Comparison of ENCODE assay signal across 8 mouse cellular contexts in genomic region chr9:60857833-60858232, GRCm38 (mm10).
DNase-seq lines count a peak whose midpoint lies in the region; ATAC-seq and TF ChIP-seq lines count a peak whose summit lies in the region.
"Had no signal": no experiment of that assay in that cellular context is flagged by ENCODE, and none has a peak within 500 bp of the region (broad histone marks: within the 10 kb centered on the region; RNA-seq: fewer than 3 reads in every experiment).

No protein-coding gene starts in this region.

- intact Hi-C loops in heart, postnatal 36 days (cut with DNase I), result loop anchor here (1.0 to 2.0 kb wide), 5 partner anchors 23 to 141 kb away; partner anchors contain the start of gene Uaca

- H3K4me3 ChIP-seq in CH12.LX (replicated peaks in 1 of 3; ENCODE audit: low read depth in 2 of 3, low read length in 2 of 3, poor library complexity in 1 of 3), result no peak overlapping the region
- H3K4me3 ChIP-seq in lung, postnatal 0 days (ENCODE audit: low read depth, low read length), result no peak overlapping the region
- H3K4me3 ChIP-seq: limb, embryonic 15.5 days had no signal

- H3K79me2 ChIP-seq in CH12.LX (replicated peaks; ENCODE audit: control insufficient read depth, extremely low read depth, insufficient read depth, poor library complexity, severe bottlenecking), result no peaks in the 10 kb centered on the region

- in situ Hi-C loops in CH12.LX (cut with MboI; ENCODE audit: low pct_ligation_motif_present, low pct_unique_long_range_greater_than_20kb, low sequenced_read_pairs), result no loop called here

- peak; percentile 66 for DNase-seq in CH12.LX (ENCODE audit: extremely low read depth)
- peak; percentile 5 for DNase-seq in T-cell, adult 2 months (ENCODE audit: low spot score)
- DNase-seq in embryo, embryonic 11 days, result peak; percentile 74
- DNase-seq in heart, postnatal 36 days, result peak; percentile 56 to 63
- DNase-seq in layer of hippocampus, adult 11-12 months (ENCODE audit: low spot score), result peak; percentile 83
- DNase-seq in lung, postnatal 0 days (ENCODE audit: low spot score), result peak; percentile 84
- peak; percentile 82 to 86 for DNase-seq in right cerebral cortex, postnatal 10 days (ENCODE audit: low spot score in 2 of 2)

- 0 out of 2 replicates have a peak overlapping the region, but pooled peaks have one; percentile 40 for H3K4me2 ChIP-seq in CH12.LX (ENCODE audit: insufficient read depth, low read depth, poor library complexity, severe bottlenecking)
- H3K4me2 ChIP-seq in lung, postnatal 0 days (replicated peaks; ENCODE audit: low read depth, low read length), result no peak overlapping the region
- H3K4me2 ChIP-seq: limb, embryonic 15.5 days had no signal

- peak; percentile 41 to 75 for TF ChIP-seq CTCF in CH12.LX (conservative IDR thresholded peaks at IDR 0.05 in 1 of 2, IDR thresholded peaks at IDR 0.05 in 1 of 2; ENCODE audit: low read depth in 2 of 2, low read length in 2 of 2)
- TF ChIP-seq CTCF in lung, postnatal 0 days (IDR thresholded peaks at IDR 0.05), result peak; percentile 78

- TF ChIP-seq RAD21 in CH12.LX (IDR thresholded peaks at IDR 0.05; ENCODE audit: low read depth, low read length), result peak; percentile 54

- TF ChIP-seq EP300 in CH12.LX (IDR thresholded peaks at IDR 0.05; ENCODE audit: low read length), result no peak
- no peak for TF ChIP-seq EP300 in lung, postnatal 0 days (IDR thresholded peaks at IDR 0.05)

- peak; percentile 73 for ATAC-seq in lung, postnatal 0 days

- peaks cover 0 to 10% of the 10 kb centered on the region in 2 experiments; a peak in 2 of 4 replicates for H3K4me1 ChIP-seq in CH12.LX (ENCODE audit: control insufficient read depth in 1 of 2, insufficient read depth in 2 of 2)
- no peaks in the 10 kb centered on the region for H3K4me1 ChIP-seq in lung, postnatal 0 days (ENCODE audit: insufficient read depth, low read depth, low read length)

- H3K36me3 ChIP-seq in CH12.LX (replicated peaks in 1 of 2; ENCODE audit: control insufficient read depth in 1 of 2, insufficient read depth in 1 of 2, low read length in 1 of 2), result no peaks in the 10 kb centered on the region
- H3K36me3 ChIP-seq in lung, postnatal 0 days (ENCODE audit: insufficient read depth, low read length), result peaks cover 4% of the 10 kb centered on the region; the same call in 1 of the 2 replicates

- TF ChIP-seq POLR2A in CH12.LX (IDR thresholded peaks at IDR 0.05; ENCODE audit: low read depth, low read length), result no peak

- H3K27me3 ChIP-seq in CH12.LX (replicated peaks), result no peaks in the 10 kb centered on the region
- H3K27me3 ChIP-seq in lung, postnatal 0 days (replicated peaks; ENCODE audit: insufficient read depth, low read length), result no peaks in the 10 kb centered on the region
- H3K27me3 ChIP-seq: limb, embryonic 15.5 days had no signal

- no peaks in the 10 kb centered on the region for H3K9me3 ChIP-seq in CH12.LX (replicated peaks; ENCODE audit: low read length)
- H3K9me3 ChIP-seq in lung, postnatal 0 days (ENCODE audit: low read length), result no peaks in the 10 kb centered on the region
- H3K9me3 ChIP-seq: limb, embryonic 15.5 days had no signal

- no peak overlapping the region for H3K9ac ChIP-seq in CH12.LX (ENCODE audit: insufficient read depth, low read depth)
- H3K9ac ChIP-seq in lung, postnatal 0 days (replicated peaks; ENCODE audit: low read depth), result no peak overlapping the region
- H3K9ac ChIP-seq: limb, embryonic 15.5 days had no signal

- 25% methylated on average over 5 of the region's 5 CpGs for WGBS in lung, postnatal 0 days

- dilution Hi-C loops in CH12.LX (cut with MboI; ENCODE audit: extremely low pct_ligation_motif_present, extremely low pct_unique_long_range_greater_than_20kb, low sequenced_read_pairs), result no loop called here

- H3K27ac ChIP-seq in CH12.LX (ENCODE audit: insufficient read depth, low read depth), result no peak overlapping the region
- no peak overlapping the region for H3K27ac ChIP-seq in lung, postnatal 0 days (ENCODE audit: low read length)
- H3K27ac ChIP-seq: limb, embryonic 15.5 days had no signal

TF ChIP-seq in CH12.LX, 34 proteins besides CTCF, POLR2A, EP300 and RAD21:
- TF ChIP-seq ZC3H11A (IDR thresholded peaks at IDR 0.05; ENCODE audit: low read depth, low read length) (no peak), JUN (IDR thresholded peaks at IDR 0.05; ENCODE audit: insufficient read depth, low read depth, low read length) (no peak), E2F4 (IDR thresholded peaks at IDR 0.05; ENCODE audit: insufficient replicate concordance, low read depth, low read length) (no peak), SMC3 (IDR thresholded peaks at IDR 0.05; ENCODE audit: low read depth, low read length) (peak; percentile 82), USF2 (conservative IDR thresholded peaks at IDR 0.05; ENCODE audit: low read depth, low read length) (no peak)

Comparison
In these comparisons a context has a peak if more than half of its experiments do, and no peak if none do; other contexts are left out.
1. DNase-seq: peak in every context shown above with its lines; median percentile 84 in lung, postnatal 0 days; 84 in right cerebral cortex, postnatal 10 days; 83 in layer of hippocampus, adult 11-12 months; 74 in embryo, embryonic 11 days; 66 in CH12.LX; 60 in heart, postnatal 36 days; 5 in T-cell, adult 2 months.